Mouse (Mus musculus): ENCODE results near the gene Ptpn4.
A peak's percentile ranks its signal among the peaks of the same experiment; 100 is the strongest.

Gene Ptpn4

GRCm38 (mm10) chr1:119837035-119837751, at the start of gene Ptpn4:
Ptpn4 (minus strand) TSS chr1:119837613.
- peak; percentile 99 for DNase-seq (ENCODE audit: low read depth, low spot score)

- no peak for DNase-seq (ENCODE audit: low read depth, low spot score)
Observed at GRCm38 (mm10) chr1:119886320-119886719, 48.9 kb upstream of the Ptpn4 start.

DNA sequence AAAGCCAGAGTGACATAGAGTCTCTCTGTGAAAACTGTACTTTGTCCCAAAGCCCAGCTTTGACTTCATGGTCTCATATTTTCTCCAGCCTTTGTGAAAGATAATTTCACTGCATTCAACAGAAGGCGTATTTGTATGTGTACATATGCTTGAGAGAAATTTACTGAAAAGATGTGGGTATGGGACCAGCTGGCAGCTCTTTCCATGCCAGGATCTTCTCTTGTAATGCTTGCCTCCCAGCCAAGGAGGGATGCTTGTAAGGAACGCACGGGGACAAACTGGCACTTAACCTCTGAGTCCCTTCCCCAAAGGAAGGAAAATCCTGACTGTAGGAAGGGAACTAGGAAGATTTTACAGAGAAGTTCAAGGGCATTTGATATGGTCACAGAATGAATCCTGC, 46.9 kb upstream of the Ptpn4 start:
- DNase-seq (ENCODE audit: low read depth, low spot score), result no peak

DNA sequence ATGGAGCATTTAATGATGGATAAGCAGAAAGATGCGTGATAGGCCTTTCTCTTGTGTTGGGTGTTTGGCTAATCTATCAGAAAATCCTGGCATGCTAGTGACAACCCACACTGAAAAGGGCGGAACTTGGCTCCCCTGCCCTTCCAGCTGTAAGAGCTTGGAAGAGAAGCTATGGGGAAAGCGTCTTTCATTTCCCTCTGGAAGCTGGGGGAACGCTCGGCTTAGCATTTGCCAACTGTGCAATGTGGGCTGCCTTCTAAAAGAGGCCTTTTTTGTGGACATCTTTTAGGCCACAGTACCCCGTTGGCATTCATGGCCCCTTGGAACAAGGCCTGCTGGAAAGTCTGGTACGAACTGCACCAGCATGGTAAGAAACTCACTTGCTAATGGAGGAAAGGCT, 41.5 kb upstream of the Ptpn4 start:
- DNase-seq (ENCODE audit: low read depth, low spot score), result no peak

GRCm38 (mm10) chr1:119877469-119877868, 40.1 kb upstream of the Ptpn4 start:
- no peak for DNase-seq (ENCODE audit: low read depth, low spot score)

- DNase-seq (ENCODE audit: low read depth, low spot score), result no peak
Observed at GRCm38 (mm10) chr1:119868395-119869161, 31.2 kb upstream of the Ptpn4 start.

- no peak for DNase-seq (ENCODE audit: low read depth, low spot score)
Observed at GRCm38 (mm10) chr1:119867300-119867699, 29.9 kb upstream of the Ptpn4 start.

- DNase-seq (ENCODE audit: low read depth, low spot score), result no peak
Observed at GRCm38 (mm10) chr1:119865311-119865710, 27.9 kb upstream of the Ptpn4 start.

DNA sequence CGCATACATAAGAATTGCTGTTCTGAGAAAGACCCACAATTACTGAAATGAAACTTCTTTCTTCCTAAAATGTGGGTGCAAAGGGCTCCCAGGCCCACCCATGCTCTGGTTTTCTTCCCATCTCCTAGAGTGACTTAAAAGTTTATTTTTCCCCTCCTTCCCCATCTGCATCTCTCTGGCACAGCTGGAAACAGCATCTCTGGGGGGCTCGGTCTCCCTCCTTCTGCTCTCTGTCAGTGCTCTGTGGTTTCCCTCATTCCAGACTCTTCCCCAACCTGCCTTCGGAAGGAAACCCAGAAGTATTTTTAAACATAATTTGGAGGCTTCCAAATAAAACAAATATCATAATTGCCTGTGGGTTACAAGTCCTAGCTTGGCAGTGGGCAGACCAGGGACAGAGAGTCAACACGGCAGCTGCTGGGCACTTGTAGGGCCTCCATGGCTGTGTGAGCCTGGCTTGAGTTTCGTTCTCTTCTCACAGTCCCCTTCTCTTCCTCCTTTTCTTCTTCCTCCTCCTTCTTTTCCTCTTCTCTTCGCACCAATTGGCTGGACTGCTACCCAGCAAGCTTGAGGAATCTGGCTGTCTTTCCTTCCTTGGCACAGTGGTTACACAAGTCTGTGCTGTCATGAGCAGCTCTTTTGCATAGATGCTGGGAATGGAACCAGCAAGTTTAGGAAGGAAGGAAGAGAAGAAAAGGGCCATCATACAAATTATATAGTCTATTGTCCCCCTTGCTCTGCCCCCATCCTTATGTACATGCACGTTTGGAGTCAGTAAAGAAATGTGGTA, 26.3 kb upstream of the Ptpn4 start:
- DNase-seq (ENCODE audit: low read depth, low spot score), result no peak

DNA sequence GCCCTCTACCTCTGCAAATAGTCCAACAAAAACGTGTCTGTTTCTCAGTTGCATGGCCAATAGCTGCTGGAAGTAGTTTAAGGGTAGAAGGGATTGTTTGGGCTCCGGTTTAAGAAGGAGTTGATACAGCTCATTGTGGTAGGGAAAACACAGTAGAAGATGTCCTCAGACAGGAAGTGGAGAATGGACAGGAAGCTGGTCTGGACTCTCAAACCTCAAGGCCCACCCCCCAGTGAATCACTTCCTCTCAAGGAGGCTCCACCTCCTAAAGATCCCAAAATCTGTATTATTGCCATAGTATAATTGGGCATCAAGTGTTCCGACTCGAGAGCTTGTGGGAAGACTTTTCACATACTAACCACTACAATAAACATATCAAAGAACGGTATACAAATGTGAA, 22.2 kb upstream of the Ptpn4 start:
- DNase-seq (ENCODE audit: low read depth, low spot score), result no peak

- no peak for DNase-seq (ENCODE audit: low read depth, low spot score)
Observed at GRCm38 (mm10) chr1:119852980-119853379, 15.6 kb upstream of the Ptpn4 start.

DNA sequence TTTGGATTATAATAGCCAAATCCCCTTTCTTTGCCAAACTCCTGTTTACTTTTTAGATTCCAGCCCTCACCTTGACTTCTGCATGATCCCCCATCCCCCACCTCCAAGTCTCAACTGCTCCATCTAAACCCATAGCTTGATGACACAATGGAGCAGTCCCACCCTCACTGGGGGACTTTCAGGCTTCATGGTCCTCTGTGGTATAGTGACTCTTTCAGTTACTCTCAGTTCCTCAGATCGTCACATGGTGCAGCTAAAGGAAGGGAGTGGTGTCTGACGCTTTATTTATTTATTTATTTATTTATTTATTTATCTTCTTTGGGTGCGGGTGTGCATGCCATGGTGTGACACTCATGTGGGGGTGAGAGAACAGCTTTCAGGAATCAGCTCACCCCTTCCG, 14.9 kb upstream of the Ptpn4 start:
- no peak for DNase-seq (ENCODE audit: low read depth, low spot score)

GRCm38 (mm10) chr1:119849146-119849935, 11.9 kb upstream of the Ptpn4 start:
- DNase-seq (ENCODE audit: low read depth, low spot score), result no peak

DNA sequence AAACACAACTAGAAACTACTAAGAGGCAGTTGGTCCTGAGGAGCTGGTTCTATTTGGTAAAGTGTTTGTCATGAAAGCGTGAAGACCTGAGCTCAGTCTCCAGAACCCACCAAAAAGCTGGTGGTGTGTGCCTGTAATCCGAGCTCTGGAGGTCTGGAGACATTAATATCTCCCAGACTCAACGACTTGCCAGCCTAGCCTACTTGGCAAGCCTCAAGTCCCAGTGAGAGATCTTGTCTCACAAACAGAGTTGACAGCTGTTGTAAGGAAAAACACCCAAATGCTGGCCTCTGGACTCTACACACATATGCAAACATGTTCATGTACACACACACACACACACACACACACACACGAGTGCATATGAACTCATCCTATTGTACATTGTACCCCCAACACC, 7.9 kb upstream of the Ptpn4 start:
- DNase-seq (ENCODE audit: low read depth, low spot score), result no peak

- no peak for DNase-seq (ENCODE audit: low read depth, low spot score)
Observed at GRCm38 (mm10) chr1:119843121-119843520, 5.7 kb upstream of the Ptpn4 start.

DNA sequence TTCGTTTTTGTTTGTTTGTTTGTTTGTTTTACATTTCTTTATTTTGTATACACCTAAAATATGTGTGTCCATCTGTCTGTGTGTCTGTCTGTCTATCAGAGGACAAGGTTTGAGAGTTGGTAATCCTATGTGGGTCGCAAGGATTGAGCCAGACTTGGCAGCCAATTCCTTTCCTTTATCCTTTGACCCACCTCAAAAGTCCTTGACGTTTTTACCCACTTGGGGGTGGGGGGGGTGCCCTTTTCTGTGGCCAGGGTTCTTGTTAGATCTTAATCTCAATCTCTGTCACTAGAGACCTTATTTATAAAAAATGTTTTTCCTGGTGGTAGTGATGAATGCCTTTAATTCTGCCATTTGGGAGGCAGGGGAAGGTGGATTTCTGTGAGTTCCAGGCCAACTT, 828 bp upstream of the Ptpn4 start:
- no peak for DNase-seq (ENCODE audit: low read depth, low spot score)

DNA sequence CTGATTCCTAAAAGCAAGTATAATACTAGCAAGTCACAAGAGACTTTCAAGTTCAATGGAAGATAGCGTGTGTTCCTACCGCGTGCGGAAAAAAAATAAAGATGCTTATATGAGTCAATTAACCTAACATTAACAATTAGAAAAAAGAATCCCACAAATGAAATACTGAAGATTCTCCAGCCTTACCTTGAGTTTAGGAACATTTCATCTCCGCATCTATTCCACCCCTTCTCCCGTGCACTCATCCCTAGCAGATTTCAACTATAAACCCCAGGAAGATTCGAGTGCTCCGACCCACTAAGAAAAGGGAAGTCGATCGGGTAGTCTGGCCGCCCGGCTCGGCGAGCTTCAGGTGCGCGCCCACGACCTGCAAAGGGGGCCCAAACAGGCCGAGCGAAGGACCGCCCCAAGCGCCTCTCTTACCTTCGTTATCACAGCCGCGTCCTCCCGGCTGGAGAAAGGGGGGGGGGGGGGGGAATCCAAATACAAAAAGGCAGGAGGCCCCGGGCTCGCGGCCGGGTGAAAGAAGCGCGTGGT, 866 bp downstream of the Ptpn4 start:
- peak; percentile 23 for DNase-seq (ENCODE audit: low read depth, low spot score)

DNA sequence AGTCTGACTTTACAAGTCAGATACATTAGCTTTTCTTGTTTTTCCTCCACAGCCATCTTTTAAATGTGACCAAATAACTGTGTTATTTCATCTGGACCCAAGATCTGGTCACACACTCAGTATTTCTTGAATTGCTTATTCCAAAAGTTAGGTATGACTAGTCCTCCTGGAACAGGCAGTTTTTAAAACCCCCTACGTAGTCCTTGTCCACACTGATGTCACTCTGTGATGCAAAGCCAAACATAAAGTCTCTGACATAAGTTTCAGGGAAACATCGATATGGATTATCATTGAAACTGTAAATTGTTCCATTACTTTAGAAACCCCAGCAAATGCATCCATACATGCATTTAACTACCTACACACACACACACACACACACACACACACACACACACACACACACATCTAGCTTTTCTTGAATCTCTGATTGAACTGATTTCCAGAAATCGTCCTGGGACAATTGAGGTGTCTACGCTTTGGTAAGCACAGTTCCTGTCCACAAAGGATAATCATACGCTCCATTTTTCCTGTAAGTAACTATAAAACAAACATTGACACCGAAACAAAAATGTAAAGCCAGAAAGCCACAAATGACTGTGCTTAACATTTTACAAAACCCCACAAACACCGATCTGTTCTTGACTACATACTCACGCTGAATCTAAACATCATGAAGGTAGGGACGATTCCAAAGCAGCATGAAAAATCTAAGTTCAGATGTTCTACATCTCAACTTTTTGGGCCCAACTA, 1.5 kb downstream of the Ptpn4 start:
- DNase-seq (ENCODE audit: low read depth, low spot score), result no peak

DNA sequence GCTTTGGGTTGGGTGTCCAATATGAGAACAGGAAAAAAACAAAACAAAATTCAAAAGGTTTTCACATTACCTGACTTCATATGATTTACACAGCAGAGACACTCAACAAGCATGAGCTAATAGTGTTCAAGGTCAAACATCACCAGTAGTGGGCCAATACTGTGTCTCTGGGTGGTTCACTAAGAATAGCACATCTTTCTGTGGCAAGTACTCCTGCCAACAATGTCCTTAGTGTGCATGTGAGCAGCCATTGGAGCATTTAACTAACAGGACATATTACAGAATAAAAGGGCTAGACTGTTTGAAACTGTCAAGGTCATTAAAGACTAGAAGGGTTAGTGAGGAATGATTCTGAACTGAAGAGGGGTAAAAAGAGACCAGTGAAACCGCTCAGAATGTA, 9.3 kb downstream of the Ptpn4 start:
- DNase-seq (ENCODE audit: low read depth, low spot score), result no peak

DNA sequence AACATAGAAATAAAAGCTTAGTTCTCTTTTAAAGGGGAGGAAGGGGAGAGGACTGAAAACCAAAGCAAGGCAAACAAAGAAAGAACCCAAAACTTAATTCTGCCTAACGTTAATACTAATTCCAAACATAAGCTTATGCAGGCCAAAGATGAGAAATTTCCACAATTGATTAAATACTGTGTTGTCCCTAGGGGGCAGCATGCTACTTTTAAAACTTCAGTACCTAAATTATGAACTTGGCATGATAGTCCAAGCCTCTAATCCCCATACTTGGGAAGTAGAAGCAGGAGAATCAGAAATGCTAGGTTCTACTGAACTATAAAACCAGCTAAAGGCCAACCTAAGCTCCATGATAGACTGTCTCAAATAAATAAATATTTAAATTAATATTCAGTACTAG, 18.7 kb downstream of the Ptpn4 start:
- DNase-seq (ENCODE audit: low read depth, low spot score), result no peak

- no peak for DNase-seq (ENCODE audit: low read depth, low spot score)
Observed at GRCm38 (mm10) chr1:119807707-119808106, 29.7 kb downstream of the Ptpn4 start.

Data from forelimb bud, embryonic 11.5 days (tissue).